Mouse (Mus musculus) cortical plate, adult 2 months (tissue): Measurements from ENCODE around the gene Gpr135.

Source experiments
- CTCF ChIP-seq: fragments of 200-500 bp; IDR thresholded peaks from 2 replicates; pipeline ENCODE4 v1.5.1; 2011; ENCODE audit warnings: mild to moderate bottlenecking, control low read depth, low read length; ENCODE audit not compliant: insufficient read depth; ENCODE audit errors: extremely low read depth
- POLR2A ChIP-seq: fragments of 200-500 bp; IDR thresholded peaks from 2 replicates; pipeline ENCODE4 v1.6.1; 2011; ENCODE audit warnings: mild to moderate bottlenecking, low read length, control low read depth; ENCODE audit not compliant: insufficient read depth; ENCODE audit errors: extremely low read depth

- TF ChIP-seq CTCF (no peak), POLR2A (no peak)
These were observed 32.1 kb downstream of the Gpr135 start for GRCm38 (mm10) chr12:72038866-72039265.
